Mouse (Mus musculus) thymus, adult 18-20 months (tissue): ENCODE measurements around the gene Ccdc114.
"Not testable (repeated sequence)": the region's sequence is repeated elsewhere in the genome, so short reads cannot be mapped to it uniquely, and the experiment has no call there.

Experiments used
- DNase-seq, 2 experiments: peaks; one replicate each; pipeline ENCODE4 v3.0.0; 2022; ENCODE audit warnings: mixed read lengths in 2 of 2

Ccdc114 gene

GRCm38 (mm10) chr7:45919083-45919671, 4.7 kb upstream of the Ccdc114 start:
- DNase-seq = peak in 1 of 2 experiments; percentile 31

DNA sequence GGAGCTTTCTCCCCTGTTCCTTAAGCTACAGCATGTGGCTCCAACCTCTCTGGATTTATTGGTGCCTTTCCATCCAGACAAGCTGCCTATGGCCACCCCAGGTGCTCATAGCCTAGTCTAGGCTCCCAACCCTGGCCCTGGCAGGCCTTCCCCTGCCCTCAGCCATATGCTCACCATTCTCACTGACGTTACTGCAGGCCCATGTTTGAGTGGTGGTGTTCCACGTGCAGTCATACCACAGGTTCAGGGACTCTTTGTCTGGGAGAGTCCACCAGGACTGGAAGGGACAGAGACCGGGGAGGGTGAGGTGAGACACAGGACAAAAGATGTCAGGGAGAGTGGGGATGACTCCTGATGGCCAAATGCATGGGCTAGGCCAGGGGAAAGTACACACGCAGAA, 4.1 kb upstream of the Ccdc114 start:
- DNase-seq = peak in 1 of 2 experiments; percentile 12

DNA sequence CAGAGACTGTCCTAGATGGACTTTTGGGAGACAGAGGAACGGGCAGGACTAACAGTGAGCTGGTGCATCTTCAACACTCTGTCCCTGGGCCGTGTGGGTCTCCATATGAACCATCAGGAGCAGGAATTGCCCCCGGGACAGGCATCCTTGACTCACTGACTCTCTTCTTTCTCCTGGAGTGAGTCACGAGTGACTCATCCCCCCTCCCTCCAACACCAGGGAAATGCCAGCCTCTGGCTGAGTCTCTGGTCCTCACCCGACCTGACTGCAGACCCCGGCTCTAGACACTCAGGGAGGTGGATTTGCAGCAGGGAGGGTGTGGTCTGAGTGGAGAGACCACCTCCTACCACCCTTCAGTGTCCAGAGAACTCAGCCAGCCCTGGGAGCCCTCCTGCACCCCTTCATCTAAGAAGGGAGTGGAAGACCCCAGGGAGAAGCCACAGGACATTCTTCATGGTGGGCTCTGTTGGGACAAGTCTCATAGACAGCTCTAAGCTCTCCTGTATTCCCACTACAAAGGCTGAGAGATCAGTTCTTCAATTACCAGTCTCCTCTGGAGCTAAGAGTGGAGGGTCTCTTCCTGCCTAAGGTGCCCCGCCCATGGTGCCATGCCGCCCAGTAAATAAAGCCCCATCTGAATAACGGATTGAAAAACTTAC, 3.2 kb upstream of the Ccdc114 start:
- peak in 1 of 2 experiments; percentile 26 for DNase-seq

- DNase-seq = peak; percentile 58 to 70
Measured at GRCm38 (mm10) chr7:45921242-45921621, 2.6 kb upstream of the Ccdc114 start, which contains the start of gene Emp3. Gene Emp3 (minus strand): TSS chr7:45921404.

GRCm38 (mm10) chr7:45921950-45922600, 1.8 kb upstream of the Ccdc114 start:
- DNase-seq = no peak

DNA sequence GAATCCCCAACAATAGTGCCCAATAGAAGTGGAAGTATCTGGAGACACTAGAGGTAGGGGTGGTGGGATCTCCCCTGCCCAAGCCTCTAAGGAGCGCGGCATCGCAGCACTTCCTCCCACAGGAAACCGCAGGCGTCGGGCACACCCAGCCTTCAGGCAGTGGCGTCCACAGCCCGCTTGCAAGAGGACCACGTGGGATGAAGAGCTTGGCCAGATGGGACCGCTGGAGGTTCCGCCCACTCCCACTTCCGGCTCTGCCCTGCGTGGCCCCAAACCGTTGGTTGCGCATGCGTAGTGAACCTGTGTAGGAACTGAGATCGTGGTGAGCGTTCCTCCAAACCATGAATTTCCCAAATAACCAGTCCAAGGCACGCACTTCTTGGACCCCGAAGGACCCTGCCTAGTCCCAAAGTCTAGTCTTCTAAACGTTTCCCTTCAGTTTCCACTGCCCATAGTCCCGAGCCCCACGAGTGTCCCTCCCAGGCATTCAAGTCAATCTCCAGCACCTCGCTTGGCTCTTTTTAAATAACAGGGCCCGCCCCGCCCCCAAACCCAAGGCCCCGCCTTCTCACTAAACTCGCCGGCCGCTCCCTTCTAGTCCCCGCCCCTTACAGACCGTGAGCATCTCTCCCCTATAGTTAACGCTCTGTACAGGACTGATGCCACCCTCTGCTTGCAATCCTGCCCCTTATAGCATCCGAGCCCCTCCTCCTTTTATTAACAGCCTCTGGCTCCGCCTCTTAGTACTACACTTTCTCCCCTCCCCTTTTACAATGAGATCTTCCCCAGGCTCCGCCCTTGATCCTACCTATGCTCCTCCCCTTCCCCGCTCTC, 727 bp upstream of the Ccdc114 start:
- DNase-seq = peak; percentile 92 to 96

GRCm38 (mm10) chr7:45924429-45924816, 551 bp downstream of the Ccdc114 start:
- DNase-seq = peak in 1 of 2 experiments; percentile 56

- no peak for DNase-seq
Measured at GRCm38 (mm10) chr7:45928626-45929295, 4.9 kb downstream of the Ccdc114 start.

GRCm38 (mm10) chr7:45929688-45930087, 5.8 kb downstream of the Ccdc114 start:
- DNase-seq = no peak

- DNase-seq = not testable (repeated sequence)
Measured at GRCm38 (mm10) chr7:45933766-45934165, 9.9 kb downstream of the Ccdc114 start.

DNA sequence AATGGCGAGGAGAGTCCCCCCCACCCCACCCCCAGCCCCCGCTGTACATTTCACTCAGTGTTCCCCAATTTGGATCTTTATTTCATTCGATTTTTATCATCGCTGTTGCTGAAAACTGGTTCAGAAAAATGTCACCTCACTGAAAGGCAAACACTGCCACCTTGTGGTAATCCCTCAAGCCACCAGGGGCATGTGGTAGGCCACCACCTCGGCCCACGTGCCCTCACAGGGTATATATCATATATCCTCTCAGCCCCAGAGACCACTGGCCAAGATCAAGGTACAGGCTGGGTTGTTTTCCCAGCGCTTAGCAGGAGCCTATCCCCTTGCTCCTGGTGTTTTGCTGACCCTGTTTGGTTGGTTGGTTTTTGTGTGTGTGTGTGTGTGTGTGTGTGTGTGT, 11.2 kb downstream of the Ccdc114 start:
- DNase-seq = no peak

DNA sequence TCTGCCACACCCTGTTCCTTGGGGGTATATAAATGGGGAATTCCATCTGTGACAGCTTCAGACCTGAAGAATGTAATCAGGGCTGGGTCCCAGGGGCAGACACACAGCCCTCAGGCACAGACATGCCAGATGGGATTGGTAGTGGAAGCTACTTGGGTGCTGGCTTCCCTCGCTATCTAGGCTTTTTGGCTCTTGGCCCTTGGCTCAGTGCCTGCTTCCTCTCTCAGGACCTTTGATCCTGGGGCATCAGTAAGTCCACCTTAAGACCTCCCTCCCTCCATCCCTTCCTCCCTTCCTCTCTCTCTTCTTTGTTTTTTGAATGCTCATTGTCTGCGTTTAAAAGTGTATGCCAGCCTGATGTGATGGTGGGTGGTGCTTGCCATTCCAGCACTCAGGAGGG, 16.0 kb downstream of the Ccdc114 start:
- no peak for DNase-seq

GRCm38 (mm10) chr7:45941986-45942385, 18.1 kb downstream of the Ccdc114 start:
- DNase-seq = no peak

- not testable (repeated sequence) for DNase-seq
Measured at GRCm38 (mm10) chr7:45943280-45943679, 19.4 kb downstream of the Ccdc114 start.

DNA sequence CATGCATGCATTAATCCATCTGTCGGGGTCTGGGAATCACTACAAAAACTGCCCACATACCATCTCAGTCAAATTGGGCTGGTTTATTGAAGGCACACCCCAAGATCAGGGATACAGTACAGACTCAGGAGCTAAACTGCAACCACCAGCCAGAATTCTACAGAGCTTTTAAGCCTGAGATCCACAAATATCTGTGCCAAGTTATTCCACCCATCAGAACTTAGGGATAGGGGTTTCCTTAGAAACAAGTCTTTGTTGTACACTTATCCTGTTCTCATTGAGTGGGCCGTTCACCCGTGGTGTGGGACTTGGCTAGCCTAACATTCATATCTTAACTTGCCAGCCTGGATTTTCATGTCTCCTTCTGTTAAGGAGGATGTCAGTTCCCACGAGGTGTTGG, 25.2 kb downstream of the Ccdc114 start:
- no peak for DNase-seq

GRCm38 (mm10) chr7:45956611-45957010, 32.7 kb downstream of the Ccdc114 start:
- no peak for DNase-seq

- no peak for DNase-seq
Measured at GRCm38 (mm10) chr7:45971831-45972723, 48.2 kb downstream of the Ccdc114 start.

- no peak for DNase-seq
Measured at GRCm38 (mm10) chr7:45973271-45973687, 49.4 kb downstream of the Ccdc114 start.

- no peak for DNase-seq
Measured at GRCm38 (mm10) chr7:45974103-45974502, 50.2 kb downstream of the Ccdc114 start.

GRCm38 (mm10) chr7:45974512-45974911, 50.6 kb downstream of the Ccdc114 start:
- DNase-seq = no peak

GRCm38 (mm10) chr7:45981612-45982011, 57.7 kb downstream of the Ccdc114 start:
- no peak for DNase-seq
